Mouse (Mus musculus): ENCODE measurements at regions not wholly inside any gene's neighbourhood (a gene's known extent, or its start where the extent isn't known, plus 50 kb on each side); places are given as distances from the start of the nearest gene placed in this dataset.

GRCm38 (mm10) chr3:118434847-118435246, 127.1 kb upstream of the Dpyd start:
- Histone ChIP-seq H3K36me3 (ENCODE audit: control insufficient read depth, insufficient read depth, low read length) (no peaks in the 10 kb centered on the region), H3K27ac (ENCODE audit: low read length) (peak overlapping the region; percentile 83), H3K4me2 (ENCODE audit: low read length) (peak overlapping the region; percentile 94), H3K27me3 (ENCODE audit: control insufficient read depth, insufficient read depth, low read depth, low read length) (no peaks in the 10 kb centered on the region), H3K4me3 (ENCODE audit: low read depth, low read length) (peak overlapping the region; percentile 56), H3K4me1 (ENCODE audit: control insufficient read depth, insufficient read depth, low read length) (peaks cover 9% of the 10 kb centered on the region), H3K9me3 (replicated peaks; ENCODE audit: control insufficient read depth, low read length, poor library complexity, severe bottlenecking) (no peaks in the 10 kb centered on the region), H3K9ac (ENCODE audit: low read depth, low read length) (peak overlapping the region; percentile 77)
- 2% methylated on average over 13 of the region's 13 CpGs for WGBS
- ATAC-seq = no peak

- Histone ChIP-seq H3K4me2 (ENCODE audit: low read length) (peak overlapping the region; percentile 94), H3K9me3 (replicated peaks; ENCODE audit: control insufficient read depth, low read length, poor library complexity, severe bottlenecking) (no peaks in the 10 kb centered on the region), H3K9ac (ENCODE audit: low read depth, low read length) (peak overlapping the region; percentile 77), H3K36me3 (ENCODE audit: control insufficient read depth, insufficient read depth, low read length) (no peaks in the 10 kb centered on the region), H3K4me3 (ENCODE audit: low read depth, low read length) (peak overlapping the region; percentile 56), H3K4me1 (ENCODE audit: control insufficient read depth, insufficient read depth, low read length) (peaks cover 9% of the 10 kb centered on the region), H3K27ac (ENCODE audit: low read length) (peak overlapping the region; percentile 83), H3K27me3 (ENCODE audit: control insufficient read depth, insufficient read depth, low read depth, low read length) (no peaks in the 10 kb centered on the region)
- ATAC-seq = no peak
- 14% methylated on average over 9 of the region's 9 CpGs for WGBS
These were observed 126.7 kb upstream of the Dpyd start for GRCm38 (mm10) chr3:118435248-118435647.

- Histone ChIP-seq H3K36me3 (ENCODE audit: control insufficient read depth, insufficient read depth, low read length) (no peaks in the 10 kb centered on the region), H3K4me2 (ENCODE audit: low read length) (no peak overlapping the region), H3K4me3 (ENCODE audit: low read depth, low read length) (no peak overlapping the region), H3K9ac (ENCODE audit: low read depth, low read length) (no peak overlapping the region), H3K4me1 (ENCODE audit: control insufficient read depth, insufficient read depth, low read length) (peaks cover 7% of the 10 kb centered on the region), H3K9me3 (replicated peaks; ENCODE audit: control insufficient read depth, low read length, poor library complexity, severe bottlenecking) (no peaks in the 10 kb centered on the region), H3K27me3 (ENCODE audit: control insufficient read depth, insufficient read depth, low read depth, low read length) (no peaks in the 10 kb centered on the region), H3K27ac (ENCODE audit: low read length) (no peak overlapping the region)
- peak; percentile 71; the same call in 1 of the 2 replicates for ATAC-seq
- WGBS = 40% methylated on average over 8 of the region's 8 CpGs
These were observed 118.1 kb upstream of the Dpyd start for GRCm38 (mm10) chr3:118443742-118444332.

- no peak overlapping the region for H3K27ac ChIP-seq (ENCODE audit: low read length)
- H3K4me3 ChIP-seq (ENCODE audit: low read depth, low read length) = no peak overlapping the region
- no peaks in the 10 kb centered on the region for H3K36me3 ChIP-seq (ENCODE audit: control insufficient read depth, insufficient read depth, low read length)
- ATAC-seq = no peak
- peaks cover 7% of the 10 kb centered on the region for H3K4me1 ChIP-seq (ENCODE audit: control insufficient read depth, insufficient read depth, low read length)
- no peak overlapping the region for H3K4me2 ChIP-seq (ENCODE audit: low read length)
- H3K9ac ChIP-seq (ENCODE audit: low read depth, low read length) = no peak overlapping the region
- H3K9me3 ChIP-seq (replicated peaks; ENCODE audit: control insufficient read depth, low read length, poor library complexity, severe bottlenecking) = no peaks in the 10 kb centered on the region
- no peaks in the 10 kb centered on the region for H3K27me3 ChIP-seq (ENCODE audit: control insufficient read depth, insufficient read depth, low read depth, low read length)
- 81% methylated on average over 4 of the region's 4 CpGs for WGBS
These were observed 116.6 kb upstream of the Dpyd start for GRCm38 (mm10) chr3:118445360-118445759.

GRCm38 (mm10) chr3:118459636-118460035, 102.3 kb upstream of the Dpyd start:
- no peak overlapping the region for H3K27ac ChIP-seq (ENCODE audit: low read length)
- WGBS = 88% methylated on average over 2 of the region's 2 CpGs
- no peaks in the 10 kb centered on the region for H3K36me3 ChIP-seq (ENCODE audit: control insufficient read depth, insufficient read depth, low read length)
- H3K9me3 ChIP-seq (replicated peaks; ENCODE audit: control insufficient read depth, low read length, poor library complexity, severe bottlenecking) = no peaks in the 10 kb centered on the region
- ATAC-seq = no peak
- H3K4me3 ChIP-seq (ENCODE audit: low read depth, low read length) = no peak overlapping the region
- no peak overlapping the region for H3K4me2 ChIP-seq (ENCODE audit: low read length)
- H3K4me1 ChIP-seq (ENCODE audit: control insufficient read depth, insufficient read depth, low read length) = no peaks in the 10 kb centered on the region
- no peaks in the 10 kb centered on the region for H3K27me3 ChIP-seq (ENCODE audit: control insufficient read depth, insufficient read depth, low read depth, low read length)
- no peak overlapping the region for H3K9ac ChIP-seq (ENCODE audit: low read depth, low read length)

- 84% methylated on average over 2 of the region's 2 CpGs for WGBS
- no peaks in the 10 kb centered on the region for H3K9me3 ChIP-seq (replicated peaks; ENCODE audit: control insufficient read depth, low read length, poor library complexity, severe bottlenecking)
- no peak overlapping the region for H3K4me3 ChIP-seq (ENCODE audit: low read depth, low read length)
- H3K27me3 ChIP-seq (ENCODE audit: control insufficient read depth, insufficient read depth, low read depth, low read length) = no peaks in the 10 kb centered on the region
- no peak overlapping the region for H3K4me2 ChIP-seq (ENCODE audit: low read length)
- no peaks in the 10 kb centered on the region for H3K4me1 ChIP-seq (ENCODE audit: control insufficient read depth, insufficient read depth, low read length)
- H3K9ac ChIP-seq (ENCODE audit: low read depth, low read length) = no peak overlapping the region
- ATAC-seq = no peak
- H3K27ac ChIP-seq (ENCODE audit: low read length) = no peak overlapping the region
- H3K36me3 ChIP-seq (ENCODE audit: control insufficient read depth, insufficient read depth, low read length) = no peaks in the 10 kb centered on the region
These were observed 96.3 kb upstream of the Dpyd start for GRCm38 (mm10) chr3:118465611-118466010.

- H3K4me3 ChIP-seq (ENCODE audit: low read depth, low read length) = no peak overlapping the region
- WGBS = 64% methylated on average over 10 of the region's 10 CpGs
- H3K4me2 ChIP-seq (ENCODE audit: low read length) = no peak overlapping the region
- H3K9ac ChIP-seq (ENCODE audit: low read depth, low read length) = no peak overlapping the region
- H3K27ac ChIP-seq (ENCODE audit: low read length) = no peak overlapping the region
- ATAC-seq = no peak
- H3K36me3 ChIP-seq (ENCODE audit: control insufficient read depth, insufficient read depth, low read length) = no peaks in the 10 kb centered on the region
- no peaks in the 10 kb centered on the region for H3K27me3 ChIP-seq (ENCODE audit: control insufficient read depth, insufficient read depth, low read depth, low read length)
- H3K9me3 ChIP-seq (replicated peaks; ENCODE audit: control insufficient read depth, low read length, poor library complexity, severe bottlenecking) = no peaks in the 10 kb centered on the region
- no peaks in the 10 kb centered on the region for H3K4me1 ChIP-seq (ENCODE audit: control insufficient read depth, insufficient read depth, low read length)
These were observed 89.6 kb upstream of the Dpyd start for GRCm38 (mm10) chr3:118472215-118472799.

- H3K27me3 ChIP-seq (ENCODE audit: control insufficient read depth, insufficient read depth, low read depth, low read length) = no peaks in the 10 kb centered on the region
- WGBS = 88% methylated on average over 8 of the region's 8 CpGs
These were observed 83.9 kb upstream of the Dpyd start for GRCm38 (mm10) chr3:118478065-118478464.

GRCm38 (mm10) chr3:118480515-118481248, 81.2 kb upstream of the Dpyd start:
- Histone ChIP-seq H3K4me1 (ENCODE audit: control insufficient read depth, insufficient read depth, low read length) (no peaks in the 10 kb centered on the region), H3K36me3 (ENCODE audit: control insufficient read depth, insufficient read depth, low read length) (no peaks in the 10 kb centered on the region), H3K9ac (ENCODE audit: low read depth, low read length) (no peak overlapping the region), H3K27ac (ENCODE audit: low read length) (no peak overlapping the region), H3K4me2 (ENCODE audit: low read length) (no peak overlapping the region), H3K4me3 (ENCODE audit: low read depth, low read length) (no peak overlapping the region), H3K27me3 (ENCODE audit: control insufficient read depth, insufficient read depth, low read depth, low read length) (no peaks in the 10 kb centered on the region), H3K9me3 (replicated peaks; ENCODE audit: control insufficient read depth, low read length, poor library complexity, severe bottlenecking) (no peaks in the 10 kb centered on the region)
- WGBS = 72% methylated on average over 8 of the region's 8 CpGs
- ATAC-seq = no peak

More at GRCm38 (mm10) chr3:118478065-118478464, 83.9 kb upstream of the Dpyd start:
- Histone ChIP-seq H3K4me3 (ENCODE audit: low read depth, low read length) (no peak overlapping the region), H3K9me3 (replicated peaks; ENCODE audit: control insufficient read depth, low read length, poor library complexity, severe bottlenecking) (no peaks in the 10 kb centered on the region), H3K4me1 (ENCODE audit: control insufficient read depth, insufficient read depth, low read length) (no peaks in the 10 kb centered on the region), H3K27ac (ENCODE audit: low read length) (no peak overlapping the region), H3K36me3 (ENCODE audit: control insufficient read depth, insufficient read depth, low read length) (no peaks in the 10 kb centered on the region), H3K9ac (ENCODE audit: low read depth, low read length) (no peak overlapping the region), H3K4me2 (ENCODE audit: low read length) (no peak overlapping the region)
- ATAC-seq = no peak
